Mouse (Mus musculus): ENCODE measurements around the gene Arsg.

Arsg gene

GRCm38 (mm10) chr11:109619055-109619454 is 145.9 kb downstream of the Arsg start:
- DNase-seq (ENCODE audit: low spot score in 2 of 2) = peak in 1 of 2 experiments; percentile 42

DNA sequence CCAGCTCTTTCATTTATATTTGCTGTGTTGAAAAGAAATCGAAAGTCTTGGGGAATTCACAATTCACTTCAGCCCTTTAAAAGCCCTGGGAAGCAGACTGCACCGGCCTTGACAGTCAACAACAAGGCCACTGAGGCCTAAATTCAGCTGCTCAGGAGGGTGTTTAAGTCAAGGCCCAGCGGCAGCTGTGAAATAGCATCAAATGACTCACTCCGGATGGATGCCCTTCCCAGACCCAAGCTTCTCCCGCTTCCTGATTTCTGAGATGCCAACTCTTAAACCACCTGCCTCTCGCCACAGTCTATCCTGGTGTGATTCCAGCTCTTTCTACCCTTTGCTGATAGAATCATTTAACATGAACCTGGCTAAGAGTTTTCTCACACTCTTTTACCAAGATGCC is 147.2 kb downstream of the Arsg start:
- no peak for DNase-seq (ENCODE audit: low spot score in 2 of 2)

DNA sequence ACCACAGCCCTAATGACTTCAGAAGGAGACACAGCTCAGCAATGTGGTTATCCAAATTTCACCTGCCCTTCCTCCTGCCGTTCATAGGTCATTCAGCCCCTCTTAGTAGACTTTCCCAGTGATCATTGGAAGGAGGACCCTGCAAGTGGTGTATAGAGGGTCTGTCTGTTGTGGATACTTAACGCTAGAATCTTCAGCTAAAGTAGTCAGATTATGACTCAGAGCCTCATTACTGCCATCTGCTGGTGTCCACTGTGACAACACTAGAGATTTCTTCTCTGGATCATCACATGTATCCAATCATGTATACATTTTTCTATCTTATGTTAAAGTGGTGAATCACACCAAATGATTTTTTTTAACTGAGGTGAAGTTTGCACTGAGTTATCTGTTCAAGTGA is 148.0 kb downstream of the Arsg start:
- DNase-seq (ENCODE audit: low spot score in 2 of 2) = peak; percentile 68 to 80

- no peak for DNase-seq (ENCODE audit: low spot score in 2 of 2)
Measured at GRCm38 (mm10) chr11:109622518-109623037, 149.4 kb downstream of the Arsg start.
